Mouse (Mus musculus) midbrain, embryonic 12.5 days (tissue): ENCODE measurements around the gene Ccr3. TPM values are rescaled to one million over a fixed set of nuclear protein-coding genes. Genes with fewer than 3 reads are reported as not detected.
"Not testable (repeated sequence)": the region's sequence is repeated elsewhere in the genome, so short reads cannot be mapped to it uniquely, and the experiment has no call there.

Experiments used
- ATAC-seq: fragments of 200-750 bp; cut with Nextera tagmentation; 2 replicates; pipeline ENCODE4 v1.8.0; 2017; ENCODE audit warnings: low read depth, moderate TSS enrichment, moderate library complexity; ENCODE audit not compliant: low FRiP score
- H3K27ac ChIP-seq: fragments of 300-500 bp; sonication (generic); replicated peaks from 2 replicates; pipeline ENCODE4 v1.5.1; 2016; ENCODE audit warnings: mild to moderate bottlenecking
- H3K27me3 ChIP-seq: fragments of 300-500 bp; sonication (generic); 2 replicates; pipeline ENCODE4 v1.6.1; 2016; ENCODE audit warnings: mild to moderate bottlenecking
- H3K36me3 ChIP-seq: fragments of 300-500 bp; sonication (generic); 2 replicates; pipeline ENCODE4 v1.6.1; 2016
- H3K4me1 ChIP-seq: fragments of 300-500 bp; sonication (generic); 2 replicates; pipeline ENCODE4 v1.6.1; 2016
- H3K4me2 ChIP-seq: fragments of 300-500 bp; sonication (generic); replicated peaks from 2 replicates; pipeline ENCODE4 v1.6.1; 2016; ENCODE audit warnings: mild to moderate bottlenecking, moderate library complexity
- H3K4me3 ChIP-seq: fragments of 300-500 bp; sonication (generic); 2 replicates; pipeline ENCODE4 v1.5.1; 2016; ENCODE audit warnings: mild to moderate bottlenecking
- H3K9ac ChIP-seq: fragments of 300-500 bp; sonication (generic); replicated peaks from 2 replicates; pipeline ENCODE4 v1.6.1; 2016; ENCODE audit warnings: mild to moderate bottlenecking, moderate library complexity
- H3K9me3 ChIP-seq: fragments of 300-500 bp; sonication (generic); 2 replicates; pipeline ENCODE4 v1.6.1; 2016; ENCODE audit warnings: mild to moderate bottlenecking
- WGBS: fragments of 180-500 bp; shearing (Covaris S2); methylation state at CpG from one replicate; pipeline ENCODE4 v1.1.7; 2016; 5-methylcytosine and 5-hydroxymethylcytosine counted together
- polyA plus RNA-seq: library from polyadenylated mRNA; unstranded; fragments of >200 nt; fragmentation: Nextera tagmentation; extraction: Ambion mirVana; gene quantifications from 2 replicates; pipeline ENCODE4 v1.2.1, GENCODE M21; 2016

The Ccr3 gene
- 0.06 and 0.13 TPM in 2 replicates for polyA plus RNA-seq

- no peaks in the 10 kb centered on the region for H3K27me3 ChIP-seq
- H3K36me3 ChIP-seq = no peaks in the 10 kb centered on the region
- H3K9me3 ChIP-seq = no peaks in the 10 kb centered on the region
- WGBS = 92% methylated on average over 1 of the region's 1 CpGs
- no peak within 1 kb of the TSS for H3K27ac ChIP-seq
- no peaks in the 10 kb centered on the region for H3K4me1 ChIP-seq
- ATAC-seq = no peak
- no peak within 1 kb of the TSS for H3K4me2 ChIP-seq
- H3K9ac ChIP-seq = no peak within 1 kb of the TSS
- H3K4me3 ChIP-seq = no peak within 1 kb of the TSS
Measured at GRCm38 (mm10) chr9:124021672-124022071, at the start of gene Ccr3. Gene Ccr3 (plus strand): TSS chr9:124021972.

- H3K9me3 ChIP-seq = no peaks in the 10 kb centered on the region
- 70% methylated on average over 2 of the region's 2 CpGs for WGBS
- no peaks in the 10 kb centered on the region for H3K36me3 ChIP-seq
- H3K27me3 ChIP-seq = no peaks in the 10 kb centered on the region
- no peak overlapping the region for H3K4me2 ChIP-seq
- no peaks in the 10 kb centered on the region for H3K4me1 ChIP-seq
- no peak for ATAC-seq
- no peak overlapping the region for H3K27ac ChIP-seq
- H3K4me3 ChIP-seq = no peak overlapping the region
- no peak overlapping the region for H3K9ac ChIP-seq
Measured at GRCm38 (mm10) chr9:123975630-123976029, 46.1 kb upstream of the Ccr3 start.

DNA sequence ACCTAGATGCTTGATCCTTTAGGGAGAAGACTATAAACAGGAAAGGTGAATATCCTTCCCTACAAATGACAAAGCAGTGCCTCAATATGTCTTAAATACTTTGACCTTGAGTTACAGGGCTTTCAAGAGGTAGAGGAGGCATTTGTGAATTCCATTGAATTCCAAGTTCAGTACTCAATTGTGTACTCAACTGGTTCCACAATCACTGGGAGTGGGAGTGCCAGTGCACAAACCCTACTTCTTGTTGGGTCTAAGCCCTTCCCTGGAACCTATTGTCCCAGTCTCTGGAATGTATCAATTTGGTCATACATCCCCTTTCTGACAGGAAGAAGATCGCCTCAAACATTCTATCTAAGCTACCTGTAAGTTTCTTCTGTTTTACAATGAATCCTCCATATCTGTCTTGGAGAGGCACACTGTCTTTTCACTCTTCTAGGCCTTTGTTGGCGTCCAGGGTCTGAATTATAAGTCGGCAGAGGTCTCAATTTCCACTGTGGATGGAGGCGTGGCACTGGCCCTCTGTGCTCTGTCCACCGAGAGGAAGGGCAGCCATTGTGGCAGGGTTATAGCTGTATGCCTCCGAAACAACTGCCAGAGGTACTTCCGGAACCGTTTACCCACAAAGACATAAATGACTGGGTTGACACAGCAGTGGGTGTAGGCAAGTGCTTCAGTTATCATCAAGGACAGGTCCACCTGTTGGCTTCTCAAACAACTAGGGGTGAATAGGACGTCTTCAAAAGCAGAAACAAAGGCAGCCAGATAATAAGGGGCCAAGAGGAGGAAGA lies 44.7 kb upstream of the Ccr3 start:
- ATAC-seq = no peak
- Histone ChIP-seq H3K27ac (no peak overlapping the region), H3K4me2 (no peak overlapping the region), H3K4me1 (no peaks in the 10 kb centered on the region), H3K9me3 (no peaks in the 10 kb centered on the region), H3K4me3 (no peak overlapping the region), H3K27me3 (no peaks in the 10 kb centered on the region), H3K36me3 (no peaks in the 10 kb centered on the region), H3K9ac (no peak overlapping the region)
- WGBS = 85% methylated on average over 9 of the region's 9 CpGs

GRCm38 (mm10) chr9:123978308-123978707 lies 43.5 kb upstream of the Ccr3 start, which contains the start of gene Ccr1l1:
Gene Ccr1l1 (minus strand): TSS chr9:123978408.
- Histone ChIP-seq H3K27ac (no peak within 1 kb of the TSS), H3K4me2 (no peak within 1 kb of the TSS), H3K4me1 (no peaks in the 10 kb centered on the region), H3K27me3 (no peaks in the 10 kb centered on the region), H3K9ac (no peak within 1 kb of the TSS), H3K4me3 (no peak within 1 kb of the TSS), H3K36me3 (no peaks in the 10 kb centered on the region), H3K9me3 (no peaks in the 10 kb centered on the region)
- ATAC-seq = no peak
- WGBS = 70% methylated on average over 1 of the region's 1 CpGs

DNA sequence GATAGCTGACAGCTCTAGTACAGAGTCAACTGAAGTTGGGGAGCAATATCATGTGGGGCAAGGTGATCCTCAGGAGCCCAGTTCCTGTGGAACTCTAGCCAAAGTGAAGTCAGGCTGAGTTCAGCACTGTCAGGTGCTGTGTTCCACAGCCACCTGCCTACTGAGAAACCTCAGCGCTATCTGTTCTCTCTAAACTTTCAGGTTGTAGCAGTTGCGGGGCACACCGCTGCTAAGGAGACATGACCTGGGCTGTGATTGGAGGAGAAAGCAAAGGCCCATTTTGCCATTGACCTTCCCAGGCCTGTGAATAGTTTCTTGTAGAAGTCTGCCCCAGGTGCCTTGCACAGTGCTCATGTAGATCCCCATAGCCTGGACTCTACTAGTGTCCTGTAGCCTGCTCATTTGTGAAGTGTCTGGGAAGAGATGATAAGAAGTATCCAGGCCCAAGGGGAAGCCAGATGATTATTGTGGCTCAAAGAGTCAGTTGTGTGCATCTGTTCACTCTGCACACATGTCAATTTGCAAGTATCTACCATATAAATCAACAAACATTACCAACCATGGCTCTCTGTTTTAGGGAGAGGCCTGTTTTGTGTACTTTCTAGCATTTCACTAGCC lies 40.8 kb upstream of the Ccr3 start:
- not testable (repeated sequence) for H3K9ac ChIP-seq, H3K27me3 ChIP-seq, H3K27ac ChIP-seq, H3K9me3 ChIP-seq, H3K4me2 ChIP-seq, H3K4me3 ChIP-seq, H3K4me1 ChIP-seq, ATAC-seq, H3K36me3 ChIP-seq
- WGBS = no CpG with 5 or more reads among the region's 3 CpGs

GRCm38 (mm10) chr9:123981909-123982308 lies 39.9 kb upstream of the Ccr3 start:
- H3K27me3 ChIP-seq = no peaks in the 10 kb centered on the region
- no peaks in the 10 kb centered on the region for H3K9me3 ChIP-seq
- no peak overlapping the region for H3K27ac ChIP-seq
- 72% methylated on average over 4 of the region's 4 CpGs for WGBS
- H3K4me2 ChIP-seq = no peak overlapping the region
- no peak overlapping the region for H3K4me3 ChIP-seq
- no peak for ATAC-seq
- H3K4me1 ChIP-seq = no peaks in the 10 kb centered on the region
- H3K9ac ChIP-seq = no peak overlapping the region
- no peaks in the 10 kb centered on the region for H3K36me3 ChIP-seq

DNA sequence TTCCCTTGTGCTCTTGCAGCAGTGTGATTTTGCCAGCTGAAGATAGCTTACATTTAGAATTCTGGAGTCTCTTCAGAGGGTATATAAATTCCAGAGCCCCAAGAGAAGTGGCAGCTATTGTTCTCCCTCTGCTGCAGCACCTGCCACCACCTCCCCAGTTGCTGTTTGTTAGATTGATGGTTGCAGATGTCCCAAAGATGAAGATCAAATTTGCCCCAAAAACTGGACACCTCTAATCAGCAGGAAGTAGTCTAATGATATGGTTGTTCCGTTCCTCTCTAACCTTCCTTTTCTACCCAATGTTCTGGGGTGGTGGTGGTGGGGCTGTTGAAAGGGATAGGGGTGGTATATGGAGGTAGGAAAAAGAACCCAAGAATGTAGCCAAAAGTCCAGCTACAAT lies 39.1 kb upstream of the Ccr3 start:
- ATAC-seq = no peak
- Histone ChIP-seq H3K36me3 (no peaks in the 10 kb centered on the region), H3K9ac (no peak overlapping the region), H3K27me3 (no peaks in the 10 kb centered on the region), H3K4me3 (no peak overlapping the region), H3K4me1 (no peaks in the 10 kb centered on the region), H3K27ac (no peak overlapping the region), H3K9me3 (no peaks in the 10 kb centered on the region), H3K4me2 (no peak overlapping the region)
- WGBS = 85% methylated on average over 1 of the region's 1 CpGs

DNA sequence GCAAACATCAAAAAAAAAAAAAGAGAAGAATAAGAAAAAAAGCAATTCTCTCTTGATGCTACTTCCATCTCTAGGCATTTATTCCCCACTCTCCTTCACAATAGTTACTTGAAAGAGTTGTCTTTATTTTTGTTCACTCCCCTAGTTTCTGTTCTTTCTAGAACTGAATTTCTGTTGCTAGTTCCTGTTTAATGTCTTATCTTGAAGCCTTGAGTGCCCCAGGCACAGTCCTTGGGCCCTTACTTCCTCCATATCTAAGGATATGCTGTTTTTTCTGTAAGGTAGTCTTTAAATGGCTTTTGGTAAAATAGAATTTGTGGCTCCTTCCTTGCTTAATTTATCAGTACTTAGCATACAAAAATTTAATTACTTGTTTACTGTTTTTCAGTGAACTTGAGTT lies 36.8 kb upstream of the Ccr3 start:
- H3K4me3 ChIP-seq = no peak overlapping the region
- no peaks in the 10 kb centered on the region for H3K36me3 ChIP-seq
- H3K27me3 ChIP-seq = no peaks in the 10 kb centered on the region
- H3K4me1 ChIP-seq = no peaks in the 10 kb centered on the region
- ATAC-seq = no peak
- H3K27ac ChIP-seq = no peak overlapping the region
- no peak overlapping the region for H3K9ac ChIP-seq
- H3K9me3 ChIP-seq = no peaks in the 10 kb centered on the region
- no peak overlapping the region for H3K4me2 ChIP-seq

DNA sequence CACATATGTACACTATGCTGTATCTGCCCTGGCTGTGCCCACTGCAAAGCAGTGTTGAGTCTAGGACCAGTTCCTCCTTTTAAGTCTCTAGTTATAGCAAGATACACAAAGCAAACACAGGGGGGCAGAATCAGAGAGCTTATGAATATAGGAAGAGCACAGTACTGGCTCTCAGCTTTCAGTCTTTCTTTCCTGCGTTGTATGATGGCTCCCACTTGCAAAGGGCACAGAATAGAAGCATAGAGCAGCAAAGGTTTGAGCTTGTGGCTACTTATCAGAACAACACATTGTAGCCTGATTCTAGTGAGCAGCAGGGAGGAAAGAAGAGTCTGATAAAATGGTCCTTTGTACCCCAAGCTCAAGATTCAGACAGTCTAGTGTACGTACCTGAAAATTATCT lies 35.6 kb upstream of the Ccr3 start:
- WGBS = 83% methylated on average over 2 of the region's 2 CpGs
- H3K4me2 ChIP-seq = no peak overlapping the region
- H3K9ac ChIP-seq = no peak overlapping the region
- no peaks in the 10 kb centered on the region for H3K36me3 ChIP-seq
- H3K27ac ChIP-seq = no peak overlapping the region
- no peaks in the 10 kb centered on the region for H3K4me1 ChIP-seq
- no peaks in the 10 kb centered on the region for H3K27me3 ChIP-seq
- ATAC-seq = no peak
- no peak overlapping the region for H3K4me3 ChIP-seq
- no peaks in the 10 kb centered on the region for H3K9me3 ChIP-seq

GRCm38 (mm10) chr9:123989671-123990070 lies 32.1 kb upstream of the Ccr3 start:
- no peak overlapping the region for H3K4me3 ChIP-seq
- H3K4me2 ChIP-seq = no peak overlapping the region
- H3K9ac ChIP-seq = no peak overlapping the region
- H3K27ac ChIP-seq = no peak overlapping the region
- no peaks in the 10 kb centered on the region for H3K36me3 ChIP-seq
- no peak for ATAC-seq
- no peaks in the 10 kb centered on the region for H3K9me3 ChIP-seq
- no peaks in the 10 kb centered on the region for H3K4me1 ChIP-seq
- 74% methylated on average over 3 of the region's 3 CpGs for WGBS
- H3K27me3 ChIP-seq = no peaks in the 10 kb centered on the region

- no peaks in the 10 kb centered on the region for H3K9me3 ChIP-seq
- no peak overlapping the region for H3K9ac ChIP-seq
- H3K27ac ChIP-seq = no peak overlapping the region
- no peaks in the 10 kb centered on the region for H3K27me3 ChIP-seq
- no peaks in the 10 kb centered on the region for H3K36me3 ChIP-seq
- H3K4me2 ChIP-seq = no peak overlapping the region
- WGBS = 74% methylated on average over 1 of the region's 1 CpGs
- no peaks in the 10 kb centered on the region for H3K4me1 ChIP-seq
- ATAC-seq = no peak
- no peak overlapping the region for H3K4me3 ChIP-seq
Measured at GRCm38 (mm10) chr9:123991312-123991906, 30.4 kb upstream of the Ccr3 start.

DNA sequence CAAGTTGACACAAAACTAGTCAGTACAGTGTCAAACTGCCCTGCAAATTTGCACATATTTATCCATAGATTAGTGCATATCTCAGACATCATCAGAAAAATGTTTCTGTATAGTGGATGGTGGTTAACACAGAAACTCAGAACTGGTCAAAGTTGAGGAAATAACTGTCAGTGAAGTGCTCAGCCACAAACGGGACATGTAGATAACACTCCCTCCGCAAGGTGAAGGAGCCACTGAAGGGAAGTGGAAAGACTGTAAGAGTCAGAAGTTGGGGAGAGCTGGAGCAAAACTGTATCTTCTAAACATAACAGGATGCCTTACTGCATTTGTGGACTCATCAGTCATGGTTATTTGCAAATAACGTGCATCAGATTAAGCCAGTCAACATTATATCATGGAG lies 24.1 kb upstream of the Ccr3 start:
- Histone ChIP-seq H3K36me3 (no peaks in the 10 kb centered on the region), H3K4me2 (no peak overlapping the region), H3K4me1 (no peaks in the 10 kb centered on the region), H3K27ac (no peak overlapping the region), H3K4me3 (no peak overlapping the region), H3K27me3 (no peaks in the 10 kb centered on the region), H3K9me3 (no peaks in the 10 kb centered on the region), H3K9ac (no peak overlapping the region)
- ATAC-seq = no peak
- 84% methylated on average over 3 of the region's 3 CpGs for WGBS
